Mouse (Mus musculus): Measurements from ENCODE around the gene Nt5dc1. TPM values are rescaled to one million over a fixed set of nuclear protein-coding genes. Genes with fewer than 3 reads are reported as not detected.
A peak's percentile ranks its signal among the peaks of the same experiment; 100 is the strongest.

Gene Nt5dc1
- polyA plus RNA-seq, 1 experiment from 2014 or later: 8.2 TPM

DNA sequence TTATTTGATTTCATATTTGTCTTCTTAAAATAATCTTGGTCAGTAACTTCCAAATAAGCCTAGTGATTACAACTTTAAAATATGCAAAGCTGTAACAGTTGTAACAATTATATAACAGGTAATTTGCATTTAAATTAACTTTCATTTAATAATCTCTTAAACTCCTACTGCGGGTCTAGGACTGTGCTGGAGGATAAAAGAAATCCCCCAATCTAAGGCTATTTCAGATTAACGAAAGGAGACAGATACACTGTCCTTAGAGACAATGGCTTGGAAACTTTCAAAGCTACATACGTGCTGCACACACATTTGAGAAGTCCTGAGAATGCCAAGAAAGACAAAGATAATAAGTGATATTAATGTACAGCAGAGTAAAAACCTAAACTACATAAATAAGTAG lies 60.1 kb downstream of the Nt5dc1 start:
- Histone ChIP-seq H3K4me1 (replicated peaks; ENCODE audit: control insufficient read depth, insufficient read depth, low read length) (no peaks in the 10 kb centered on the region), H3K4me3 (ENCODE audit: low read depth, low read length) (no peak overlapping the region), H3K27ac (ENCODE audit: low read depth, low read length) (no peak overlapping the region), H3K4me2 (replicated peaks; ENCODE audit: low read depth) (no peak overlapping the region), H3K36me3 (ENCODE audit: control insufficient read depth, insufficient read depth) (no peaks in the 10 kb centered on the region), H3K9ac (ENCODE audit: low read depth, low read length) (no peak overlapping the region), H3K27me3 (replicated peaks; ENCODE audit: control insufficient read depth, insufficient read depth, low read length) (no peaks in the 10 kb centered on the region), H3K9me3 (ENCODE audit: control insufficient read depth) (no peaks in the 10 kb centered on the region)
- 72% methylated on average over 3 of the region's 3 CpGs for WGBS
- no peak for TF ChIP-seq CTCF (IDR thresholded peaks at IDR 0.05; ENCODE audit: low read depth)
- no peak for ATAC-seq

DNA sequence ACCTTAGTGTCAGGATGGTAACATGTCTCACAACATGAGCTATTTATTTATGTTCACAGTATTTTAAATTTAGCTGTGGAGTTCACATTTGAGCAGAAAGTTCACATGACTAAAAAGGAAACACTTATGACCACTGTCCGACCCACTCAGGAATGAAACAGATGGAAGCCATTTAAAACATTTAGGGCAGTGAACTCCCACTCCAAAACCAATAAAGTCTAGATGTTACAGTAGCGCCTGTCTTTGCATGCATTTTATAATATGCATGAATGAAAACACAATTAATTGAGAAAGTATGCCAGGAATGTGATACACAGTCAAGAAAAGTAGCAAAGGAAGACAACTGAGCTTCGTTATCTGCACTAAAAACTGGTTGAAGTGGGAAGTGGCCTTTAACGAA lies 66.2 kb downstream of the Nt5dc1 start:
- no peak for TF ChIP-seq CTCF (IDR thresholded peaks at IDR 0.05; ENCODE audit: low read depth)
- Histone ChIP-seq H3K4me1 (replicated peaks; ENCODE audit: control insufficient read depth, insufficient read depth, low read length) (no peaks in the 10 kb centered on the region), H3K9me3 (ENCODE audit: control insufficient read depth) (no peaks in the 10 kb centered on the region), H3K4me2 (replicated peaks; ENCODE audit: low read depth) (no peak overlapping the region), H3K36me3 (ENCODE audit: control insufficient read depth, insufficient read depth) (no peaks in the 10 kb centered on the region), H3K9ac (ENCODE audit: low read depth, low read length) (no peak overlapping the region), H3K4me3 (ENCODE audit: low read depth, low read length) (no peak overlapping the region), H3K27me3 (replicated peaks; ENCODE audit: control insufficient read depth, insufficient read depth, low read length) (no peaks in the 10 kb centered on the region), H3K27ac (ENCODE audit: low read depth, low read length) (no peak overlapping the region)
- no peak for ATAC-seq
- 73% methylated on average over 4 of the region's 4 CpGs for WGBS

DNA sequence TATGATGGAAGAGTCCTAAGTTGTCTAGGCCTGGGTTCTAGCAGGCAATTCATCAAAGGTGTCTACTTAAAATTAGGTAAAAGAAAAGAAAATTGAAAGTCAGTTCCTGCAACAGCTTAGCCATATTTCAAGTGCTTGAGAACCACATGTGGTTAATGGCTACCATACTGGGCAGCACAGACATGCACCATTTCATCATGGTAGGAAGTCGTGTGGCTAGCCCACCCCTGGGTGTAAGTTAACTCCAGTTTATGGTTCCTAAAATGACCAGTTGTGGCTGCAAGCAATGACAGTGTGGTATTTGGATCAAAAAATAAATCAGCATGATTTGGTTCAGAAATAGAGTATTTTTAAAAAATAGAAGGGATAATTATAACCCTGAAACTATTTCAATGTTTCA lies 76.5 kb downstream of the Nt5dc1 start:
- no peaks in the 10 kb centered on the region for H3K9me3 ChIP-seq (ENCODE audit: control insufficient read depth)
- H3K4me2 ChIP-seq (replicated peaks; ENCODE audit: low read depth): no peak overlapping the region
- no peaks in the 10 kb centered on the region for H3K36me3 ChIP-seq (ENCODE audit: control insufficient read depth, insufficient read depth)
- no peak for TF ChIP-seq CTCF (IDR thresholded peaks at IDR 0.05; ENCODE audit: low read depth)
- 69% methylated on average over 1 of the region's 1 CpGs for WGBS
- no peak overlapping the region for H3K9ac ChIP-seq (ENCODE audit: low read depth, low read length)
- no peaks in the 10 kb centered on the region for H3K27me3 ChIP-seq (replicated peaks; ENCODE audit: control insufficient read depth, insufficient read depth, low read length)
- H3K4me1 ChIP-seq (replicated peaks; ENCODE audit: control insufficient read depth, insufficient read depth, low read length): no peaks in the 10 kb centered on the region
- H3K27ac ChIP-seq (ENCODE audit: low read depth, low read length): no peak overlapping the region
- ATAC-seq: no peak
- H3K4me3 ChIP-seq (ENCODE audit: low read depth, low read length): no peak overlapping the region

DNA sequence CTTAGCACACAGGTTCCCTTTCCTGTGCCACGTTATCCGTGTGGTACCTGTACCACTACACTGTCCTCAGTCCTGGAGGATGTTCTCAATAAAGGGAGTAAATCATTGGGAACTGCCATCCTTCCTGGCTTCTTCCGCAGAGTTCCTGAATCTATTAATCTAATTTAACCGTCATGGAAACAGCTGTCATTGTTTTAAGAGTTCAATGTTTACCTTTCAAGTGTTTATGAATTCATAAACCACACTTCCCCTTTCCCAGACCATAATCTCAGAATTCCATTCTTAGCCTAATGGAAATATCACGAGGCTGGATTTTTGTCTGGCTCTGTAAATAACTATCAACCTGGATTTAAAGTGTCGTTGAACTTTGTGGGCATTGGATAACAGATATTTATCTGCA lies 77.3 kb downstream of the Nt5dc1 start:
- Histone ChIP-seq H3K4me2 (replicated peaks; ENCODE audit: low read depth) (no peak overlapping the region), H3K4me1 (replicated peaks; ENCODE audit: control insufficient read depth, insufficient read depth, low read length) (no peaks in the 10 kb centered on the region), H3K27ac (ENCODE audit: low read depth, low read length) (no peak overlapping the region), H3K4me3 (ENCODE audit: low read depth, low read length) (no peak overlapping the region), H3K9me3 (ENCODE audit: control insufficient read depth) (no peaks in the 10 kb centered on the region), H3K27me3 (replicated peaks; ENCODE audit: control insufficient read depth, insufficient read depth, low read length) (no peaks in the 10 kb centered on the region), H3K36me3 (ENCODE audit: control insufficient read depth, insufficient read depth) (no peaks in the 10 kb centered on the region), H3K9ac (ENCODE audit: low read depth, low read length) (no peak overlapping the region)
- 54% methylated on average over 6 of the region's 6 CpGs for WGBS
- TF ChIP-seq CTCF (IDR thresholded peaks at IDR 0.05; ENCODE audit: low read depth): no peak
- no peak for ATAC-seq

DNA sequence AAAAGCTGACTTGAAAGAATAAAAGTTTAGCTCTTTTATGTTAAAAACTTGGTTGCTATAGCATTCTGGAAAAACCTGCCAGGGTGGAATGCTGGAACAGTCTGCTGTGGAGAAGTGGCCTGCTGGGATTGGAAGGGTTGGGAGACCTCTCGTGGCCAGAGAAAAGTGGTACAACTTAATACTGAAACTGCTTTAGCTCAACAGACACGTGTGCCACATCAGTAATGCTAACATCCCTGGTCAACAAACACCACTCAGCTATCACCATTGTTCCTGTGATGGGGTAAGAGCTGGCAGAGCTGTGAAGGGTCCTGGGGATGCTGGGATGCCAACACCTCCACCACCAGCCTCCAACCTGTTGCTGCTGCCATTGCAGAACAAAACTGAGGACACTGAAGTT lies 90.0 kb downstream of the Nt5dc1 start:
- Histone ChIP-seq H3K9ac (ENCODE audit: low read depth, low read length) (no peak overlapping the region), H3K9me3 (ENCODE audit: control insufficient read depth) (no peaks in the 10 kb centered on the region), H3K27me3 (replicated peaks; ENCODE audit: control insufficient read depth, insufficient read depth, low read length) (no peaks in the 10 kb centered on the region), H3K4me3 (ENCODE audit: low read depth, low read length) (no peak overlapping the region), H3K36me3 (ENCODE audit: control insufficient read depth, insufficient read depth) (0 out of 2 replicates have a peak, but pooled peaks cover 3% of the 10 kb centered on the region), H3K4me2 (replicated peaks; ENCODE audit: low read depth) (no peak overlapping the region), H3K27ac (ENCODE audit: low read depth, low read length) (no peak overlapping the region), H3K4me1 (replicated peaks; ENCODE audit: control insufficient read depth, insufficient read depth, low read length) (no peaks in the 10 kb centered on the region)
- ATAC-seq: no peak
- TF ChIP-seq CTCF (IDR thresholded peaks at IDR 0.05; ENCODE audit: low read depth): peak; percentile 80
- 2% methylated on average over 2 of the region's 2 CpGs for WGBS

DNA sequence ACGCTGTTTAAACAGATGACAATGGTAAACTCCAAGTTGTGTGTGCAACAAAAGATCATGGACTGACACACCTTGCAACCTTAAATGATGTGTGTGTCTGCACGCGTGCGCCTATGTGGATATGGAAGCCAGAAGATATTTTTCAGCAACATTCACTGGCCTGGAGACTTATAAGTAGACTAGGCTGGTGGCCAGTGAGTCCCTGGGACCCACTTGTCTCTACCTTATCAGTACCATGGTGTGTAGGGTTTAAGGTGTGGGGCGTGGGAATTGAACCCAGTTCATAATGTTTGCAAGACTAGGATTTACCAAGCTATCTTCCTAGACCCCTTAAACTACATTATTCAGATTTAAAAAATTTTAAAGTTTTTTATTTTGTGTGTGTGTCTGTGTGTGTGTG lies 91.2 kb downstream of the Nt5dc1 start:
- Histone ChIP-seq H3K27ac (ENCODE audit: low read depth, low read length) (no peak overlapping the region), H3K27me3 (replicated peaks; ENCODE audit: control insufficient read depth, insufficient read depth, low read length) (no peaks in the 10 kb centered on the region), H3K4me1 (replicated peaks; ENCODE audit: control insufficient read depth, insufficient read depth, low read length) (no peaks in the 10 kb centered on the region), H3K9ac (ENCODE audit: low read depth, low read length) (no peak overlapping the region), H3K36me3 (ENCODE audit: control insufficient read depth, insufficient read depth) (peaks cover 3% of the 10 kb centered on the region; the same call in 1 of the 2 replicates), H3K4me2 (replicated peaks; ENCODE audit: low read depth) (no peak overlapping the region), H3K4me3 (ENCODE audit: low read depth, low read length) (no peak overlapping the region), H3K9me3 (ENCODE audit: control insufficient read depth) (no peaks in the 10 kb centered on the region)
- 60% methylated on average over 5 of the region's 5 CpGs for WGBS
- ATAC-seq: no peak
- TF ChIP-seq CTCF (IDR thresholded peaks at IDR 0.05; ENCODE audit: low read depth): no peak

DNA sequence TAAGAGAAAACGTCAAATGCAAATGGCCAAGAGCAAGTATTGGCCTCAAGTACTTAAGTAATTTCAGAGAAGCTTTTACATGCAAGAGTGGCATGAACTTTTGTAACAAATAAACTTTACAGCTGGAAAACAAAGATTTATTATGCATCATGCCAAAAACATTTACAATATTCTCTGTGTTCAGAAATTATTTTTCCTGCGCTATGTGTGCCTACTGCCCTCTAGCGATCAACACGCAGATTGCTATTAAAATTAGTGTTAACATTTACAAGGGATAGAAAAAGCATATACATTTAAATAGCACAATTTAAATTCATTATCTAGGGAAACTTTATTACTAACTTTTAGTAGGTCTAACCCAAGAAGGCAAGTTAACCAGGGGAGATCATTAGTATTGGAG lies 91.7 kb downstream of the Nt5dc1 start:
- no peak overlapping the region for H3K27ac ChIP-seq (ENCODE audit: low read depth, low read length)
- peaks cover 3% of the 10 kb centered on the region; the same call in 1 of the 2 replicates for H3K36me3 ChIP-seq (ENCODE audit: control insufficient read depth, insufficient read depth)
- peak; percentile 86 for TF ChIP-seq CTCF (IDR thresholded peaks at IDR 0.05; ENCODE audit: low read depth)
- no peaks in the 10 kb centered on the region for H3K27me3 ChIP-seq (replicated peaks; ENCODE audit: control insufficient read depth, insufficient read depth, low read length)
- no peaks in the 10 kb centered on the region for H3K9me3 ChIP-seq (ENCODE audit: control insufficient read depth)
- ATAC-seq: no peak
- H3K9ac ChIP-seq (ENCODE audit: low read depth, low read length): no peak overlapping the region
- WGBS: 22% methylated on average over 4 of the region's 4 CpGs
- H3K4me2 ChIP-seq (replicated peaks; ENCODE audit: low read depth): no peak overlapping the region
- H3K4me1 ChIP-seq (replicated peaks; ENCODE audit: control insufficient read depth, insufficient read depth, low read length): no peaks in the 10 kb centered on the region
- no peak overlapping the region for H3K4me3 ChIP-seq (ENCODE audit: low read depth, low read length)
